Mouse (Mus musculus) limb, embryonic 13.5 days (tissue): Measurements from ENCODE around the gene Klf11. TPM values are rescaled to one million over a fixed set of nuclear protein-coding genes. Genes with fewer than 3 reads are reported as not detected.

Experiments used
- ATAC-seq: fragments of 200-750 bp; cut with Nextera tagmentation; 2 replicates; pipeline ENCODE4 v1.8.0; 2017; ENCODE audit warnings: low read depth, moderate number of reproducible peaks, moderate TSS enrichment; ENCODE audit not compliant: low FRiP score
- H3K27ac ChIP-seq: fragments of 300-500 bp; sonication (generic); 2 replicates; pipeline ENCODE4 v1.5.1; 2015; ENCODE audit warnings: inconsistent platforms, mild to moderate bottlenecking, moderate library complexity
- H3K27me3 ChIP-seq: fragments of 300-500 bp; sonication (generic); 2 replicates; pipeline ENCODE4 v1.6.1; 2015; ENCODE audit warnings: mild to moderate bottlenecking, inconsistent platforms
- H3K36me3 ChIP-seq: fragments of 300-500 bp; sonication (generic); 2 replicates; pipeline ENCODE4 v1.6.1; 2015; ENCODE audit warnings: inconsistent platforms, mild to moderate bottlenecking, moderate library complexity
- H3K4me1 ChIP-seq: fragments of 300-500 bp; sonication (generic); 2 replicates; pipeline ENCODE4 v1.6.1; 2015; ENCODE audit warnings: inconsistent platforms
- H3K4me2 ChIP-seq: fragments of 300-500 bp; sonication (generic); replicated peaks from 2 replicates; pipeline ENCODE4 v1.6.1; 2015; ENCODE audit warnings: inconsistent platforms, mild to moderate bottlenecking, moderate library complexity
- H3K4me3 ChIP-seq: fragments of 300-500 bp; sonication (generic); 2 replicates; pipeline ENCODE4 v1.5.1; 2015; ENCODE audit warnings: moderate library complexity, mild to moderate bottlenecking, inconsistent platforms
- H3K9ac ChIP-seq: fragments of 300-500 bp; sonication (generic); 2 replicates; pipeline ENCODE4 v1.6.1; 2015; ENCODE audit warnings: mild to moderate bottlenecking, inconsistent platforms
- H3K9me3 ChIP-seq: fragments of 300-500 bp; sonication (generic); 2 replicates; pipeline ENCODE4 v1.6.1; 2016; ENCODE audit warnings: inconsistent platforms
- WGBS: fragments of 180-500 bp; shearing (Covaris S2); methylation state at CpG from one replicate; pipeline ENCODE4 v1.1.7; 2015; 5-methylcytosine and 5-hydroxymethylcytosine counted together
- polyA plus RNA-seq: library from polyadenylated mRNA; unstranded; fragments of >200 nt; fragmentation: Nextera tagmentation; extraction: Ambion mirVana; gene quantifications from 2 replicates; pipeline ENCODE4 v1.2.1, GENCODE M21; 2015

The Klf11 gene
- polyA plus RNA-seq, 1 experiment from 2014 or later = 13.1 TPM

GRCm38 (mm10) chr12:24707954-24708823, 57.1 kb downstream of the Klf11 start, which contains the start of gene Rrm2:
Gene Rrm2, plus strand, starts transcription at chr12:24708241.
- WGBS = under 1% methylated on average over 83 of the region's 83 CpGs
- H3K36me3 ChIP-seq = peaks cover 29% of the 10 kb centered on the region
- no peaks in the 10 kb centered on the region for H3K9me3 ChIP-seq
- peaks cover 55% of the 10 kb centered on the region for H3K4me1 ChIP-seq
- peak within 1 kb of the TSS; percentile 85 for H3K9ac ChIP-seq
- peak within 1 kb of the TSS; percentile 86 for H3K27ac ChIP-seq
- no peaks in the 10 kb centered on the region for H3K27me3 ChIP-seq
- peak; percentile 89 for ATAC-seq
- H3K4me2 ChIP-seq = peak within 1 kb of the TSS; percentile 89
- H3K4me3 ChIP-seq = peak within 1 kb of the TSS; percentile 91

- Histone ChIP-seq H3K4me3 (peak overlapping the region; percentile 91), H3K4me1 (peaks cover 55% of the 10 kb centered on the region), H3K36me3 (peaks cover 32% of the 10 kb centered on the region), H3K9me3 (no peaks in the 10 kb centered on the region), H3K4me2 (peak overlapping the region; percentile 89), H3K27me3 (no peaks in the 10 kb centered on the region), H3K9ac (peak overlapping the region; percentile 85), H3K27ac (peak overlapping the region; percentile 86; the same call in 1 of the 2 replicates)
- 0 out of 2 replicates have a peak, but pooled peaks have one; percentile 2 for ATAC-seq
- WGBS = under 1% methylated on average over 17 of the region's 17 CpGs
Observed at GRCm38 (mm10) chr12:24708824-24709218, 57.7 kb downstream of the Klf11 start.

DNA sequence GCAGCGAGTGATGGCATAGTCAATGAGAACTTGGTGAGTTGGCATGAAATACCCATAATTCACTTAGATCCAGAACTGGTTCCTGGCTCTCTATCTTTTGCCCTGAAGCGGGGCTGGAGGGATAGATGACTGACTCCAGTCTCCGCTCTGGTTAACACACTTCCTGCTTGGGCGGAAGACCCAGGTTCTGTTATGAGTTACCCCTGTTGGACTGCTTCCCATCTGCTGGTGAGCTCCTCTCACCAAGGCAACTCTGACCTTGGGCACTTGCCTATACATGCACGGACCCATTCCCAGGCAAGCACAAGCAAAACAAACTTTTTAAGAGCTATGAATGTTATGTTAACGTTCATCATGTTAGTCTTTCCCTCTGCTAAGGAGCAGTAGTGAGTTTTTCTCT, 58.3 kb downstream of the Klf11 start:
- Histone ChIP-seq H3K9ac (peak overlapping the region; percentile 85), H3K27ac (peak overlapping the region; percentile 86), H3K4me3 (peak overlapping the region; percentile 91), H3K27me3 (no peaks in the 10 kb centered on the region), H3K36me3 (peaks cover 32% of the 10 kb centered on the region), H3K4me1 (peaks cover 55% of the 10 kb centered on the region), H3K9me3 (no peaks in the 10 kb centered on the region), H3K4me2 (peak overlapping the region; percentile 89)
- WGBS = 18% methylated on average over 6 of the region's 6 CpGs
- no peak for ATAC-seq

GRCm38 (mm10) chr12:24709831-24710508, 58.9 kb downstream of the Klf11 start:
- 30% methylated on average over 5 of the region's 5 CpGs for WGBS
- peak; percentile 12; the same call in 1 of the 2 replicates for ATAC-seq
- peak overlapping the region; percentile 85 for H3K9ac ChIP-seq
- peak overlapping the region; percentile 86 for H3K27ac ChIP-seq
- peaks cover 38% of the 10 kb centered on the region for H3K36me3 ChIP-seq
- peak overlapping the region; percentile 89 for H3K4me2 ChIP-seq
- peaks cover 55% of the 10 kb centered on the region for H3K4me1 ChIP-seq
- H3K27me3 ChIP-seq = no peaks in the 10 kb centered on the region
- no peaks in the 10 kb centered on the region for H3K9me3 ChIP-seq
- peak overlapping the region; percentile 91 for H3K4me3 ChIP-seq

- peaks cover 55% of the 10 kb centered on the region for H3K4me1 ChIP-seq
- peak overlapping the region; percentile 28; the same call in 1 of the 2 replicates for H3K27ac ChIP-seq
- H3K4me2 ChIP-seq = peak overlapping the region; percentile 89
- no peak overlapping the region for H3K9ac ChIP-seq
- H3K27me3 ChIP-seq = no peaks in the 10 kb centered on the region
- whole genome bisulfite sequencing = 65% methylated on average over 5 of the region's 5 CpGs
- H3K36me3 ChIP-seq = peaks cover 38% of the 10 kb centered on the region
- peak overlapping the region; percentile 91; the same call in 1 of the 2 replicates for H3K4me3 ChIP-seq
- H3K9me3 ChIP-seq = no peaks in the 10 kb centered on the region
- ATAC-seq = no peak
Observed at GRCm38 (mm10) chr12:24710672-24711071, 59.6 kb downstream of the Klf11 start.

Other genes with a start within 250 kb of the Klf11 start
- 29.6 and 33.3 TPM in 2 replicates for gene Taf1b, start 152.9 kb upstream of the Klf11 start, polyA plus RNA-seq
- gene Grhl1, start 79.0 kb upstream of the Klf11 start, polyA plus RNA-seq = 4.1 and 4.4 TPM in 2 replicates
- gene Cys1, start 30.5 kb downstream of the Klf11 start, polyA plus RNA-seq = 3.2 and 4.4 TPM in 2 replicates
- gene Rrm2, start 57.0 kb downstream of the Klf11 start, polyA plus RNA-seq = 235 TPM in 2 replicates
- gene Mboat2, start 179.6 kb downstream of the Klf11 start, polyA plus RNA-seq = 55.1 and 56.0 TPM in 2 replicates